Mouse (Mus musculus) layer of hippocampus, postnatal 10 days (tissue): ENCODE data around the gene Tespa1. TPM values are rescaled to one million over a fixed set of nuclear protein-coding genes. Genes with fewer than 3 reads are reported as not detected.
"Not testable (repeated sequence)": the region's sequence is repeated elsewhere in the genome, so short reads cannot be mapped to it uniquely, and the experiment has no call there.

Source experiments
- DNase-seq, 2 experiments: peaks; one replicate each; pipeline ENCODE4 v3.0.0; 2021; ENCODE audit warnings: low spot score in 2 of 2
- long read RNA-seq: library from polyadenylated mRNA; stranded (forward); transcript quantifications from one replicate; pipeline ENCODE4 v2.0.0, GENCODE M21; 2023
- total RNA-seq, 2 experiments: library from RNA; stranded (reverse); gene quantifications; 2 replicates each; pipeline ENCODE4 v1.2.3; 2021

Gene Tespa1
- 1 to 10 TPM; 1.6 to 1.9 TPM for total RNA-seq
- long read RNA-seq, partial matches to known transcripts, result 0 of 1 reads
- long read RNA-seq, other reads (novel, unspliced or antisense), result 0 of 1 reads

DNA sequence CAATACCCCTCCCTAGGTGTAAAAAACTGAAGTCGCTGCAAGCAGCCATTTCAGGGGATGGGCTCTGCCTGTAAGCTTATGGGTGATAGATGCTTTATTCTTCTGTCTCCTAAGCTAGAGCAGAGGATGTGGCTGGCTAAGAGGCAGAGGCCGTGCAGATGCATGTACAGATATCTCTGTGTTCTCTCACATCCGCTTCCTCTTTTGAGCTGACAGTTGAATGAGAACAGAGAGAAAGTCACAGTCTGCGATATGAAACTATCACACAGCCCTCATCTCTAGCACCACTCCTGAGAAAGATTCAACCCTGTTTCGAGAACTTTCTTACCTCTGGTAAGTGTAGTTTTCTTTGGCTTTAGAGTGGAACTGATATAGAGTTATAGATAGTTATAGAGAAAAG lies at the start of gene Tespa1:
Gene Tespa1 (plus strand): TSS at position 234 of the 400 bp plus-strand sequence.
- DNase-seq, result no peak

DNA sequence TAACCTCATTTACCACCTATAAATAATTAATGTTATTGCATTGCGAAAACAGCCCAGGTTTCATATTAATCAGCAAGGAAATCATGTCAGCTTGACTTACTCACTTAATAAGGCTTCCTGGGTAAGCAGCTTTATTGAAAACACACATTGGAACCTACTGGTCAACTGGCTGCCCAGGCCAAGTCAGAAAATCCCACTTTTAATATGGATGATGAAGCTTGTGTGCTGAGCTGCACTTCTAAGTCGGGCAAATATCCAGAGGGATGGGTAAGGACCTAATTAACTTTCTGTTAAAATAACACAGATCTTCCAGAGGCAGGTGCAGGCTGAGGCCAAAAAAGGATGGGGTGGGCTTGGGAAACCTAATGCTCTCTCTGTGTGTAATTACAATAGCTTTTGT lies 46.9 kb upstream of the Tespa1 start:
- no peak for DNase-seq

DNA sequence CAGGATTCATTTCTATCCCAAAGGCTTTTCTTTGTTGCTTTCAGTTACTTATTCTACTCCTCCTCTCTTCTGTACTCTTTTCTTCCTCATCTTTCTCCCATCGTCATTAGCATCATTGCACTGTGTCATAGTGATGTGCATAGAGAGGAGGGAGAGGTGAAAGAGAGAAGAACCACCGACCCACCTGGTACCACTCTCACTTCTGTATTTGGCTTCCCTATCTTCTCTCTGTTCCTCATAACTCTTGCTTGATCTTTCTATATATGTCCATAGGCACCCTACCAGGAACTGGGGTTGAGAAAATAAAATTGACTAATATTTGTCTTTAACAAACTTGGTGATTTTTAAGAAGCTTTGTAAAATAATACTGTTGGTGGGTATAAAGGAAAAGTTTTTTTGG lies 46.2 kb upstream of the Tespa1 start:
- no peak for DNase-seq

DNA sequence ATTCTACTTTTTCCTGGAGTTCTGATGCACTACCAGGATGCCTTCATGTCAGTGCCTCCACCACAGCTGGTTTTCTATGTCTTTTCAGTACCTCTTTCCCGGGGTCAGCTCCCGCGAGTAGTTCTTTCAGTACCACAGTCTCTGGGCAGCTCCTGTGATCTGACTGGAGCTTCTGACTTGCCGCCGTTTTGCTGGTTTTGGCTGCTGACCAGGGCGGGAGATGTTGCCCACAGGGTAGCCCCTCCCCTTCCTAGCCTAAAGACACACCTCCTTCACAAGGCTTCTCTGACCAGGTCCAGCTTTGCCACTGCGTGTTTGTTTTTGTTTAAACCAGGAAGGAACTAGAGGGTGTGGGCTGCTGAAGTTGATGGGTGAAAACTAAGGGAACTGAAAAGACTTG lies 42.6 kb upstream of the Tespa1 start, which contains the start of gene Neurod4:
Gene Neurod4 (minus strand): TSS at position 175 of the 400 bp plus-strand sequence.
- DNase-seq, result no peak

DNA sequence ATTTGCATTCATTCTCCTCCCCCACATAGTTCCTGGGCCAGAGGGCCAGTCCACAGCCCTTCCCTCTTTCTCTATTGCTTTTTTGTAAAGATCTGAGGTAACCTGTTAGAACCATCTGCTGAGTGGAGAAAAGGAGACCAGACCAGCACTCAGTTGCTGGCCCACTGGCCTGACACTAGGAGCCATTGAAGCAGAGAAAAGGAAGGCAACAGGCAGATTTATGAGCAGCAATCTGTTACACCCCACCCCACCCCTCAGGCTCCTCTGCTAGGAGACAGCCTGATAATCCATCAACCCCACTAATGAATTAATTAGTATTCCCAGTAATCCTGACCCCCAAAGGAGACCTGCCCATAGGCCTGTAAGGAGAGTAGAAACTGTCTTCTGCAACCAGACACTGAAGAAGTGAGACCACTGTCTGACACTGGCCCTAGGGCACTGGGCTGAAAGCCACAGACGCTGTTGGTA lies 40.7 kb upstream of the Tespa1 start:
- DNase-seq, result no peak

DNA sequence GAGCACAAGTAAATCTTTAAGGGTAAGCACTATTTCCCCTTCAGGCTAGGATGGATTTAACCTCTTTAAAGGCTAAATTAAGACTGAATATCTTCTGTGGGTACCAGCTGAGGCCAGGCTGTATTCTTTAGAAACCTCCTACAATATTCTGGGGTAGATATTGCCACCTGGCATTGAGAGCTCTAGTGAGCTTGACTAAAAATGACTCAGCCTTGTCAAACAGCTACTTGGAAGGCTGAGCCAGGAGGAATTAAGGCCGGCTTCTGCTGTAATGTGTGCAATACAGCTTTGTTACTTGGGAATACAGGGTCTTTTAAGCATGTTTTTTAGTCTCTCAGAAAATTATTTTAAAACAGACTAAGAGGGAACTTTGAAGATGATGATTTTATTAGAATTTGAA lies 35.5 kb upstream of the Tespa1 start:
- DNase-seq, result no peak

DNA sequence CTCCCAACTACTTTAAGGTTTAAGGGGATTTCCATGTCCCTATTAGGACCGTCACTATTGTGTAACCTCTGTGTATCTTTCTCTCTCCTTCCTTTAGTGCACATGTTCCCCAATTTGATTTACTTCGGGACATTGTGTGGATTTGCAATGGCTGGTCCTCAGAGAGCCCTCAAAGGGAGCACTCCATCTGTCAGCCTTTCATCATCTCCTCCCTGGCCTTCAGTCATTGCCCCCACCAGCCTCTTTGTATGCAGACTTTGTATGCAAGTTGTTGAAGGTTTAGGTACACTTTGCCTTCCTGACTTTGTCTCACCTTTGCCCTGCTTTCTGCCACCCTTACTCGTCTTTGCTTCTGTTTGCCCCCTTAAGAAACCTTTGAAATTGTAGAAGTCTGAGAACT lies 34.7 kb upstream of the Tespa1 start:
- DNase-seq, result no peak

DNA sequence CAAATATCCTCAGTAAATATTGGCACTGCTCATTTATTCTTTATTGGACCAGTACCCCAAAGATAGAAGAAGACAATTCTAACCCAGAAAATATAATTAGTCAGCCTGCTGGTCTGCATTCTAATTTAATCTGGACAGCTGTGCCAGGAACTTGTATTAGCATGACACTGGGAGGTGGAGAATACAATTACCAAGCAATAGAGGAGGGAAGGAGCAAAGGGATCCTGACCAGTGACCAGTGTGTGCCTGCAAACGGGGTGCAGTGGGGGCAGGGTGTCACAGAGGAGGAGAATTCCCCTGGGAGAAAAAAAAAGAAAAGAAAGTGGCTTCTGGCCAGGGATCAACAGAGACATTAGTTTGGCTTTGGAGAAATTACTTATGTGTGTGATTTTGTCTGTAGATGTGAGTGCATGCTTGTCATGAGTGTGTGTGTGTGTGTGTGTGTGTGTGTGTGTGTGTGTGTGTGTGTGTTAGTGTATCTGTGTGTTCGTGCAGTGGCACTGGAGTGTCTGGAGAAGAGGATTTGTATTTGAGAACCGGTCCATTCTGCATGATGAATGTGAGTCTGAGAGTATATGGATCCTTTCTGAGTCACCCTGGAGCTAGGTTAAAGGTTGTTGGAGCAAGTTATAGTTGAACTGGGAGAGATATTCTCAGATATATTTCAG lies 28.8 kb upstream of the Tespa1 start:
- DNase-seq, result no peak

DNA sequence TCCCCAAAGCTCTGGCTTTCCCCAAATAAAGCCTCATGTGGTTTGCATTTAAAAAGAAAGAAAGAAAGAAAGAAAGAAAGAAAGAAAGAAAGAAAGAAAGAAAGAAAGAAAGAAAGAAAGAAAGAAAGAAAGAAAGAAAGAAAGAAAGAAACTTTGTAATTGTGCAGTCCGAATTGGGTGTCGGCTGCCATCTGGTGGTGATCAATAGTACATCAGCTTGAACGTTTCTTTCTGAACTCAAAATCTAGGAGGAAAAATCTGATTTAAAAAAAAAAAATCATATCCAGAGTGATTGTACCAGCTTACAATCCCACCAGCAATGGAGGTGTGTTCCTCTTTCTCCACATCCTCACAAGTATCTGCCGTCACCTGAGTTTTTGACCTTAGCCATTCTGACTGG lies 23.9 kb upstream of the Tespa1 start:
- DNase-seq, result peak; percentile 32 to 39

DNA sequence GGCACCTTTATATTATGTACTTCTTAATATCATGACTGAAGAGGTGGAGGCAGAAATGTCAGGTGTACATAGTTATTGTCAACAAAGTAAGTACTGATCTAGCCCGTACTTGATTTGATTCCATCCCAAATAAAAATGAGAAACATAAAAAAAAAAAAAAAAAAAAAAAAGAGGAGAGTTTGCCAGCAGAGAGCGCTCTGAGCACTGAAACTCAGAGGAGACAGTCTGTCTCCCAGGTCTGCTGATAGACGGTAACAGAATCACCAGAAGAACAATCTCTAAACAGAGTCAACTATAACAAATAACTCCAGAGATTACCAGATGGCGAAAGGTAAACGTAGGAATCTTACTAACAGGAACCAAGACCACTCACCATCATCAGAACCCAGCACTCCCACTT lies 18.5 kb upstream of the Tespa1 start:
- DNase-seq, result not testable (repeated sequence)

DNA sequence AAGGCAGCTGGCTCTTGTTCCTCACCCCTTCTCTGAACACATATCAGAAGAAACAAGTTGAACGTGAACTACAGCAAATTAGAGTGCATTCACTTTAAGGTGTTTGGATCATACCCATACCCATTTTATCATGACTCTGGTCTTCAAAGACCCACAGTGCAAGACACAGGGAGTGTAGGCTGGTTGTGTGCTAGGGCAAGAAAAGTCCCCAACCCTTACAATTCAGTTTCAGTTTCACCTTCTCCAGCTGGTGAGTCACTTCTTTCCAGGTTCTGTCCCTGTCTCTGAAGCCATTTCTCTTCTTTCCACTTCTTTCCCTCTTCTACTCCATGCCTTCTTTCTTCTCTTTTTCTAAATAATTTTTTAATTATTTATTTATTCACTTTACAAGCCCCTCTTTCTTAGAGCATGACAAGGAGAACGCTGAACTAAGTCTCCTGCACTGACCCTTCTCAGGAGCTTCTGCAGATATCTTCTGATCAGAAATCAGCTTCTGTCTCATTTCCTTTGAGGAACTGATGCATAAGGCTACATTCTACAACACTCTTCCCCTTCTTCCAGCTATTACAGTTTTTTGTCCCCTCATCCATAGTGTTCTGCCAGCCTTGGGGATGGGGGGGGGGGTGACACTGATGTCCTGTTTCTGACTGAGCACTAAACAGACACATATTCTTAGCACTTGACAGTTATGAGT lies 11.0 kb upstream of the Tespa1 start:
- no peak for DNase-seq

DNA sequence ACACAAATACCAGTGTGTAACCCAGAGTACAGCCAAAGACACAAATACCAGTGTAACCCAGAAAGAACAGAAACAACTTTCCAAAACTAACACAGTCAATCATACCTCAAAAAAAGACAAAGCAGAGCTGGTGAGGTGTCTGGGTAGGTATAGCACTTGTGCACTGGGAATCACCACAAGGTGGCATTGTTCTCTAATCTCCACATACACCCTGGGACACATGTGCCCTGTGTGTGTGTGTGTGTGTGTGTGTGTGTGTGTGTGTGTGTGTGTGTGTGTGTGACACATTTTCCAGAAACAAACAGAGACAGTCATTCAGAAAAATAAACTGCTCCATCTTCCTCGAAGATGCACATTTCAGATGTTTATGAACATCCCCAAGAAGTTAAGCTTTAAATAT lies 9.1 kb upstream of the Tespa1 start:
- DNase-seq, result no peak

DNA sequence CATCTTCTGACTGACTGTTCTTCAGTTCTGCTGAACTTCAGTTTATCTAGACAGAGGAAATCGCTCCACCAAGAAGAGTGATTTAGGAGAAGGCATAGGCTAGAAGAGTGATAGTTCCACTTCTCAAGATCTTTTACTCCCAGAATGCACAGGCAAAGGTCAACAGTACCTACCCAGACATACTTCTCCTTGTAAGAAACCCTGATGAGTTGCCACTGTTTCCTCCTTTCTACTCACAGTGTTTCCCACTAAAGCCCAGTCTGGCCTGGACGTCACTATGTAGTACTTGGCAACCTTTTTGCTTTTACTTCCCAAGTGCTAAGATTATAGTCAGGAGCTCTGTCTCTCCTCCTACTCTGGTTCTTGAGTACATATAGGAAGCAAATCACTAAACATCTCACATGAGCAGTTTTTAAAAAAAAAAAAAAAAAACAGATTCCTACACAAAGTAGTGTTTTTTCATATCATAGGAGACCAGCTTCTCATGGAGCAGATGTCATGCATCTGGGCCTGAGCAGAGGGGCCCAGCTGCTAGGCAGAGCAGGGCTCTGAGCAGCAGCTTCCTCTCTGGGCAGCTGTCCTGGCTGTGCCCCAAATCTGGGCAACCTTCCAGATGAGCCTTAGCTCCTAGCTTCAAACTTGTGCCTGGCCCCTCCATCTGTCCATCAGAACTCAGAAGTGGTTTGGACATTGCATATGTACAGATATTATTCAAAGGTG lies 8.4 kb upstream of the Tespa1 start:
- peak; percentile 9 to 17 for DNase-seq

DNA sequence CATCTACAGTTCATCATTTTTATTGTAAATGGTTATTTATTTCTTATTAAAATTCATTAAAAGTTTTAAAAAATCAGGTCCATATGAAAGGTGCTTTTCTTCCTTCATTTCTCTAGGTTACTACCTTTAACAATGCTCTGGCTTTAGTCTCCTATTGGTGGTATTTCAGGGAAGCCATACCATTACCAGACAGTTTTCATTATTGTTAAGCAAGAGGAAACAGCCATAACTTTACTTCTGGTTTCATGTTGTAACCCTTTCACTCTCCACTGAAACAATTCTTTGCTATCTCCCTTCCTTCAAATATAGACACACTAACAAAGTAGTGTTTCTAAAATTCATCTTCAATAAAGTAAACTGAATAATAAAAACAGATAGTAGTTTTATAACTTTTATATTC lies 6.8 kb upstream of the Tespa1 start:
- no peak for DNase-seq

DNA sequence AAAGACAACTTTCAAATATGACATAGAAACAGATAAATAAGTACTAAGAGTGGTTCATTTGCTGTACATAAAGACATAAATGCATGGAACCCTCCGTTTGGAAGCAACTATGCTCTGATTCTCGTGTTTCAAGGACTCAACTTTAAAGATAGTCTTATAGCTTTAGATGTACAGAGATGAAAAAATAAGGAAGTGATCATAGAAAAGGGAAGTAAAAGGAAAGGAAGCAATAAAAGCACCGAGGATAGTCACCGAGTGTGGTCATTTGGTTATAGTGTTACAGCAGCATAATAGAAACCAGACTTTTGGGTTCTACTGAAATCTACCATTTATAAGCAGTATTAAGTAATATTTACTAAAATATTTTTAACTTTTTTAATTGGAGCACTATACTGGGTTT lies 4.0 kb upstream of the Tespa1 start:
- DNase-seq, result no peak

DNA sequence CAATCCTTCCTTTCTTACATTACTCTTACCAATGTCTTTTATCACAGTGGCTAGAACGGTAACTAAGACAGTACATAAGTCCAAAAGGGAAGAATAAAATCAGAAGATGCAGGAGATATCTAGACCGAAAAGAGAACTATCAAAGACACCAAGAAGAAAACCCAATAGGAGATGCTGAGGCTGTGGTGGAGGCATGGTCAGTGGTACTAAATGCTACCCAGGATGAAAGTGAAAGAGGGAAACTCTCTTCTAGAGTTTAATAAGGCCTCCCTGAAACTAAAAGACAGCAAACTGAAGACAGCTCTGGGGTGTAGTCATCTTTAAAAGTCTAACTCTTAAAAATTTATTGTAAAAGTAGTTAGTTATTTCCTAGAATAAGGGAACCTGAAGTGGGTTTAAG lies 2.0 kb upstream of the Tespa1 start:
- DNase-seq, result no peak

DNA sequence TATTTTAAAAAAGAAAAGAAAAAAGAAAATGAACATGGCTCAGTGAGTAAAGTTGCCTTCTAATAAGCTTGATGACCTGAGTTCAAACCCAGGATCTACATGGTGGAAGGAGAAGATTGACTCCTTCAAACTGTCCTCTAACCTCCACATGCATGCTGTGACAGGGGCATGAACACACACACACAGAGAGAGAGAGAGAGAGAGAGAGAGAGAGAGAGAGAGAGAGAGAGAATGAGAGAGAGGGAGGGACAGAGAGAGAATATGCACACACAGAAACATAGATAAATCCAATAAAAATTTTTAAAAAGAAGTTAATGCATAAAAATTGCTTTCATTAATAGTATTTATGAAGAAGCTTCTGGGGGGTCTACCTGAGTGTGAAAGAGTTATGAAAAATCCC lies 608 bp upstream of the Tespa1 start:
- no peak for DNase-seq

DNA sequence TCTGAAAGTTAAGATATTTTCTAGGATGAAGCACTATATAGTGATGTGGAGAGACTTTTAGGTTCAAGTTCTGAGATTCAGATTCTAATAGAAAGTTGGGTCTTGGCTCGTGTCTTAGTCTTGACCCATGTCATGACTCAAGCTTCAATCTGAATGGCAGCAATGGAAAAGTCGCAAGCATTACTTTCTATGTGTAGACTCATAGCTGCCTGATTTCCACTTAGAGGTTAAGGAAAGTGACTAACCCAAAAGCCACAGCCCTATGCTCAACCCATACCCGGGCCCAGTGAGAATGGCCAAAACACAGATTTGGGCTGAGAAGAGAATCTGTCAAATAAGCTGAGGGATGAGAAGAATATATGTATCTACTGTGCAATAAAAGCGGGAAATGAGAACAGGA lies 1.6 kb downstream of the Tespa1 start:
- DNase-seq, result no peak

DNA sequence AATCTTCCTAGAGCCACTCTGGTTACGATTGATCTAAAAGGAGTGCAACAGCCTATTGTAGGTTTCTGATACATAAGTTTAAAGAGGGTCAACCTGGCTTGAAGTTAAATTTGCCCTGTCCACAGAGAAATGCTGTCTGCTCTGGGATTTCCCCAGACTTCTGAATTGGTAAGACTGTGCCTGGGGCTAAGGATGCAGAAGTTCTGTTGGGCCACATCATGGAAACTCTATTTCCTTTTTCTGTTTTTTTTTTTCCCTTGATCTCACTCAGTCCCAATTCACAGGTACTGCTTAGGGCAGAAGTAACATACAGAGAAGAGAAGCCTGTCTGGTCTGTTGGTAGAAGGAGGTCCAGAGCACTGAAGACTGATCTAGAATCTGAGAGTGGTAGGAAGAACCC lies 8.0 kb downstream of the Tespa1 start:
- no peak for DNase-seq

DNA sequence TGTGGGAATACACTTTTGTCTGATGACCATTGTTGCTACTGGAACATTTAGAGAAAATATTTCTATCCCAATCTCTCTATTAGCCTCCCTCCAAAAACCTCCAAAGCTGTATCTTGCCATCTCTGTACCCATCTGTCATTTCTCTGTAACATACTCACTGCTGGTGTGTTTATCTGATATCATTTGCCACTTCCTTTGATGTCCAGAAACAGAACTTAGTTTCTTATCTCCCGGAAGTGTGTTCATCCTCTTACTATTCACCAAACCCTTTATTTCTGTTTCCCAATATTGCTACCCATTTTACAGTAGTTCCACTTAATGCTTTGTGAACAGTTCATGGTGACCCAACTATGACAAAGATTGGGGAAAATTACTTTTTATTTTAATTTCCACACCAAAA lies 13.7 kb downstream of the Tespa1 start:
- no peak for DNase-seq

DNA sequence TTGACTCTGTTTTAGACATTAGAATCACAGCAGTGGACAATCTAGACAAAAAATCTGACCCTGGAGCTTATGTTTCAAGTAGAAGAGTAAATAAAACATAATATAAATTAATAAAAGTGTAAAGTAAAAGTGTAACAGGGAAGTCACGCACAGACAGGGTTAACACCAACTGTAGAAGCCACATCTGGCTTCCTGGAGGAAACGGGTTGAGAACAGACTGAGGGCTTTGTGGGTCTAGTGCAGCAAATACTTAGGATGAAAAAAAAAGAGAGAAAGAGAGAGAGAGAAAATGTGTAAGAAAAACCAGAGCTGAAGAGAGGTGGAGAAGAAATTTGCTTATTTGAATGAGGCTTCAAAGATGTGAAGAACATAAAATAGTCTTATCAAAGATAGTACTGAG lies 14.9 kb downstream of the Tespa1 start:
- no peak for DNase-seq

DNA sequence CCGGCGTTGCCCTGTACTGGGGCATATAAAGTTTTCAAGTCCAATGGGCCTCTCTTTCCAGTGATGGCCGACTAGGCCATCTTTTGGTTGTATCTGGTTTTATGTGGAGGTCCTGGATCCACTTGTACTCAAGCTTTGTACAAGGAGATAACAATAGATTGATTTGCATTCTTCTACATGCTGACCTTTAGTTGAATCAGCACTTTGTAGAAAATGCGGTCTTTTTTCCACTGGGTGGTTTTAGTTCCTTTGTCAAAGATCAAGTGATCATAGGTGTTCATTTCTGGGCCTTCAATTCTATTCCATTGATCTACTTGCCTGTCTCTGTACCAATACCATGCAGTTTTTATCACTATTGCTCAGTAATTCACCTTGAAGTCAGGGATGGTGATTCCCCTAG lies 17.4 kb downstream of the Tespa1 start:
- not testable (repeated sequence) for DNase-seq
